Mouse (Mus musculus): ENCODE measurements around the gene Hoxc5.

Gene Hoxc5

GRCm38 (mm10) chr15:102988078-102988477 lies 20.8 kb downstream of the Hoxc5 start:
- DNase-seq (ENCODE audit: low spot score in 2 of 2) = no peak

GRCm38 (mm10) chr15:102990461-102991397 lies 23.5 kb downstream of the Hoxc5 start, which contains the start of gene Hoxc8:
Gene Hoxc8, plus strand, starts transcription at chr15:102990607.
- no peak for DNase-seq (ENCODE audit: low spot score in 2 of 2)

- no peak for DNase-seq (ENCODE audit: low spot score in 2 of 2)
Observed at GRCm38 (mm10) chr15:102991782-102992181, 24.5 kb downstream of the Hoxc5 start.

- no peak for DNase-seq (ENCODE audit: low spot score in 2 of 2)
Observed at GRCm38 (mm10) chr15:102992206-102992605, 25.0 kb downstream of the Hoxc5 start.

- no peak for DNase-seq (ENCODE audit: low spot score in 2 of 2)
Observed at GRCm38 (mm10) chr15:102992863-102993262, 25.6 kb downstream of the Hoxc5 start.

GRCm38 (mm10) chr15:102996548-102996947 lies 29.3 kb downstream of the Hoxc5 start:
- DNase-seq (ENCODE audit: low spot score in 2 of 2) = no peak

GRCm38 (mm10) chr15:102997431-102997830 lies 30.2 kb downstream of the Hoxc5 start:
- DNase-seq (ENCODE audit: low spot score in 2 of 2) = no peak

GRCm38 (mm10) chr15:102997939-102998355 lies 30.7 kb downstream of the Hoxc5 start, which contains the start of gene Hoxc6:
Gene Hoxc6, plus strand, starts transcription at chr15:102998257.
- no peak for DNase-seq (ENCODE audit: low spot score in 2 of 2)

GRCm38 (mm10) chr15:102998608-102999182 lies 31.5 kb downstream of the Hoxc5 start:
- DNase-seq (ENCODE audit: low spot score in 2 of 2) = no peak

- DNase-seq (ENCODE audit: low spot score in 2 of 2) = no peak
Observed at GRCm38 (mm10) chr15:102999183-102999831, 32.1 kb downstream of the Hoxc5 start.

- no peak for DNase-seq (ENCODE audit: low spot score in 2 of 2)
Observed at GRCm38 (mm10) chr15:102999955-103000354, 32.7 kb downstream of the Hoxc5 start.

GRCm38 (mm10) chr15:103000501-103000901 lies 33.3 kb downstream of the Hoxc5 start:
- no peak for DNase-seq (ENCODE audit: low spot score in 2 of 2)

GRCm38 (mm10) chr15:103001370-103001769 lies 34.1 kb downstream of the Hoxc5 start:
- DNase-seq (ENCODE audit: low spot score in 2 of 2) = no peak

- no peak for DNase-seq (ENCODE audit: low spot score in 2 of 2)
Observed at GRCm38 (mm10) chr15:103002156-103002555, 34.9 kb downstream of the Hoxc5 start.

GRCm38 (mm10) chr15:103002821-103003448 lies 35.7 kb downstream of the Hoxc5 start:
- no peak for DNase-seq (ENCODE audit: low spot score in 2 of 2)

GRCm38 (mm10) chr15:103005308-103005707 lies 38.1 kb downstream of the Hoxc5 start:
- DNase-seq (ENCODE audit: low spot score in 2 of 2) = no peak

- no peak for DNase-seq (ENCODE audit: low spot score in 2 of 2)
Observed at GRCm38 (mm10) chr15:103005797-103006196, 38.6 kb downstream of the Hoxc5 start.

- no peak for DNase-seq (ENCODE audit: low spot score in 2 of 2)
Observed at GRCm38 (mm10) chr15:103006326-103006725, 39.1 kb downstream of the Hoxc5 start.

- no peak for DNase-seq (ENCODE audit: low spot score in 2 of 2)
Observed at GRCm38 (mm10) chr15:103009265-103010111, 42.2 kb downstream of the Hoxc5 start.

GRCm38 (mm10) chr15:103010112-103010846 lies 43.0 kb downstream of the Hoxc5 start:
- DNase-seq (ENCODE audit: low spot score in 2 of 2) = no peak
